Mouse (Mus musculus): ENCODE data around the gene Stx8. TPM values are rescaled to one million over a fixed set of nuclear protein-coding genes. Genes with fewer than 3 reads are reported as not detected.

The Stx8 gene
- polyA plus RNA-seq, 1 experiment from 2014 or later, result 74.2 TPM

- H3K9ac ChIP-seq, result no peak overlapping the region
- H3K4me3 ChIP-seq, result no peak overlapping the region
- H3K27me3 ChIP-seq, result peaks cover 12% of the 10 kb centered on the region
- H3K9me3 ChIP-seq, result no peaks in the 10 kb centered on the region
- H3K4me1 ChIP-seq (replicated peaks), result peaks cover 32% of the 10 kb centered on the region
- 24% methylated on average over 11 of the region's 11 CpGs for WGBS
- H3K4me2 ChIP-seq, result no peak overlapping the region
- no peaks in the 10 kb centered on the region for H3K36me3 ChIP-seq
- H3K27ac ChIP-seq (replicated peaks), result no peak overlapping the region
- no peak for ATAC-seq (ENCODE audit: low read depth)
Observed at GRCm38 (mm10) chr11:68044181-68044580, 78.2 kb downstream of the Stx8 start.

GRCm38 (mm10) chr11:68046916-68047315 lies 80.9 kb downstream of the Stx8 start:
- Histone ChIP-seq H3K9ac (no peak overlapping the region), H3K4me1 (replicated peaks) (peaks cover 56% of the 10 kb centered on the region), H3K36me3 (no peaks in the 10 kb centered on the region), H3K27ac (replicated peaks) (no peak overlapping the region), H3K4me3 (no peak overlapping the region), H3K9me3 (no peaks in the 10 kb centered on the region), H3K27me3 (0 out of 2 replicates have a peak, but pooled peaks cover 6% of the 10 kb centered on the region), H3K4me2 (no peak overlapping the region)
- 51% methylated on average over 3 of the region's 3 CpGs for WGBS
- ATAC-seq (ENCODE audit: low read depth), result no peak

GRCm38 (mm10) chr11:68049261-68050165 lies 83.5 kb downstream of the Stx8 start:
- H3K27me3 ChIP-seq, result 0 out of 2 replicates have a peak, but pooled peaks cover 6% of the 10 kb centered on the region
- peaks cover 40% of the 10 kb centered on the region for H3K4me1 ChIP-seq (replicated peaks)
- peak; percentile 69; the same call in 1 of the 2 replicates for ATAC-seq (ENCODE audit: low read depth)
- no peak overlapping the region for H3K4me2 ChIP-seq
- no peaks in the 10 kb centered on the region for H3K36me3 ChIP-seq
- no peak overlapping the region for H3K9ac ChIP-seq
- no peak overlapping the region for H3K4me3 ChIP-seq
- WGBS, result 30% methylated on average over 17 of the region's 17 CpGs
- peak overlapping the region; percentile 57 for H3K27ac ChIP-seq (replicated peaks)
- H3K9me3 ChIP-seq, result no peaks in the 10 kb centered on the region

- Histone ChIP-seq H3K27ac (replicated peaks) (peak overlapping the region; percentile 15; the same call in 1 of the 2 replicates), H3K9ac (no peak overlapping the region), H3K4me3 (no peak overlapping the region), H3K4me1 (replicated peaks) (peaks cover 40% of the 10 kb centered on the region), H3K36me3 (no peaks in the 10 kb centered on the region), H3K9me3 (no peaks in the 10 kb centered on the region), H3K27me3 (0 out of 2 replicates have a peak, but pooled peaks cover 6% of the 10 kb centered on the region), H3K4me2 (no peak overlapping the region)
- ATAC-seq (ENCODE audit: low read depth), result peak; percentile 85
- 8% methylated on average over 12 of the region's 12 CpGs for WGBS
Observed at GRCm38 (mm10) chr11:68050725-68051124, 84.7 kb downstream of the Stx8 start.

- peaks cover 37% of the 10 kb centered on the region for H3K4me1 ChIP-seq (replicated peaks)
- WGBS, result 74% methylated on average over 4 of the region's 4 CpGs
- no peak overlapping the region for H3K4me3 ChIP-seq
- H3K9ac ChIP-seq, result no peak overlapping the region
- peak; percentile 38; the same call in 1 of the 2 replicates for ATAC-seq (ENCODE audit: low read depth)
- no peak overlapping the region for H3K4me2 ChIP-seq
- no peaks in the 10 kb centered on the region for H3K9me3 ChIP-seq
- peak overlapping the region; percentile 38; the same call in 1 of the 2 replicates for H3K27ac ChIP-seq (replicated peaks)
- H3K27me3 ChIP-seq, result 0 out of 2 replicates have a peak, but pooled peaks cover 6% of the 10 kb centered on the region
- no peaks in the 10 kb centered on the region for H3K36me3 ChIP-seq
Observed at GRCm38 (mm10) chr11:68051305-68051704, 85.3 kb downstream of the Stx8 start.

- Histone ChIP-seq H3K4me3 (no peak overlapping the region), H3K4me2 (no peak overlapping the region), H3K4me1 (replicated peaks) (no peaks in the 10 kb centered on the region), H3K36me3 (no peaks in the 10 kb centered on the region), H3K27me3 (no peaks in the 10 kb centered on the region), H3K9me3 (no peaks in the 10 kb centered on the region), H3K27ac (replicated peaks) (no peak overlapping the region), H3K9ac (no peak overlapping the region)
- no peak for ATAC-seq (ENCODE audit: low read depth)
- 71% methylated on average over 5 of the region's 5 CpGs for WGBS
Observed at GRCm38 (mm10) chr11:68058466-68059201, 92.6 kb downstream of the Stx8 start.

GRCm38 (mm10) chr11:68060651-68061050 lies 94.7 kb downstream of the Stx8 start:
- Histone ChIP-seq H3K27me3 (no peaks in the 10 kb centered on the region), H3K4me2 (no peak overlapping the region), H3K27ac (replicated peaks) (no peak overlapping the region), H3K4me1 (replicated peaks) (no peaks in the 10 kb centered on the region), H3K36me3 (no peaks in the 10 kb centered on the region), H3K9ac (no peak overlapping the region), H3K4me3 (no peak overlapping the region), H3K9me3 (no peaks in the 10 kb centered on the region)
- WGBS, result 58% methylated on average over 4 of the region's 4 CpGs
- ATAC-seq (ENCODE audit: low read depth), result no peak

- no peaks in the 10 kb centered on the region for H3K36me3 ChIP-seq
- no peaks in the 10 kb centered on the region for H3K4me1 ChIP-seq (replicated peaks)
- ATAC-seq (ENCODE audit: low read depth), result no peak
- no peak overlapping the region for H3K9ac ChIP-seq
- H3K27ac ChIP-seq (replicated peaks), result no peak overlapping the region
- no peak overlapping the region for H3K4me2 ChIP-seq
- 87% methylated on average over 2 of the region's 2 CpGs for WGBS
- H3K27me3 ChIP-seq, result no peaks in the 10 kb centered on the region
- no peak overlapping the region for H3K4me3 ChIP-seq
- H3K9me3 ChIP-seq, result no peaks in the 10 kb centered on the region
Observed at GRCm38 (mm10) chr11:68062116-68062515, 96.1 kb downstream of the Stx8 start.

GRCm38 (mm10) chr11:68067806-68068205 lies 101.8 kb downstream of the Stx8 start:
- Histone ChIP-seq H3K4me1 (replicated peaks) (peaks cover 10% of the 10 kb centered on the region; the same call in 1 of the 2 replicates), H3K4me2 (no peak overlapping the region), H3K4me3 (no peak overlapping the region), H3K27me3 (no peaks in the 10 kb centered on the region), H3K9me3 (no peaks in the 10 kb centered on the region), H3K36me3 (no peaks in the 10 kb centered on the region), H3K9ac (no peak overlapping the region), H3K27ac (replicated peaks) (no peak overlapping the region)
- ATAC-seq (ENCODE audit: low read depth), result no peak
- 85% methylated on average over 10 of the region's 10 CpGs for WGBS

- no peak for ATAC-seq (ENCODE audit: low read depth)
- H3K9ac ChIP-seq, result no peak overlapping the region
- H3K4me2 ChIP-seq, result no peak overlapping the region
- H3K4me3 ChIP-seq, result no peak overlapping the region
- peaks cover 25% of the 10 kb centered on the region for H3K4me1 ChIP-seq (replicated peaks)
- no peaks in the 10 kb centered on the region for H3K36me3 ChIP-seq
- 68% methylated on average over 3 of the region's 3 CpGs for WGBS
- H3K27ac ChIP-seq (replicated peaks), result no peak overlapping the region
- no peaks in the 10 kb centered on the region for H3K27me3 ChIP-seq
- no peaks in the 10 kb centered on the region for H3K9me3 ChIP-seq
Observed at GRCm38 (mm10) chr11:68070086-68070485, 104.1 kb downstream of the Stx8 start.

GRCm38 (mm10) chr11:68071836-68072235 lies 105.8 kb downstream of the Stx8 start:
- no peak for ATAC-seq (ENCODE audit: low read depth)
- H3K36me3 ChIP-seq, result no peaks in the 10 kb centered on the region
- 52% methylated on average over 5 of the region's 5 CpGs for WGBS
- no peak overlapping the region for H3K27ac ChIP-seq (replicated peaks)
- no peaks in the 10 kb centered on the region for H3K27me3 ChIP-seq
- H3K9me3 ChIP-seq, result no peaks in the 10 kb centered on the region
- no peak overlapping the region for H3K4me3 ChIP-seq
- no peak overlapping the region for H3K9ac ChIP-seq
- peaks cover 29% of the 10 kb centered on the region for H3K4me1 ChIP-seq (replicated peaks)
- no peak overlapping the region for H3K4me2 ChIP-seq

- Histone ChIP-seq H3K4me1 (replicated peaks) (peaks cover 29% of the 10 kb centered on the region), H3K36me3 (no peaks in the 10 kb centered on the region), H3K9me3 (no peaks in the 10 kb centered on the region), H3K9ac (no peak overlapping the region), H3K27ac (replicated peaks) (no peak overlapping the region), H3K4me2 (no peak overlapping the region), H3K27me3 (no peaks in the 10 kb centered on the region), H3K4me3 (no peak overlapping the region)
- ATAC-seq (ENCODE audit: low read depth), result no peak
- 35% methylated on average over 11 of the region's 11 CpGs for WGBS
Observed at GRCm38 (mm10) chr11:68072597-68073210, 106.7 kb downstream of the Stx8 start.
